Mouse (Mus musculus) lung, adult 2 months (tissue): Measurements from ENCODE around the gene Sobp. TPM values are rescaled to one million over a fixed set of nuclear protein-coding genes. Genes with fewer than 3 reads are reported as not detected.

Source experiments
- DNase-seq: peaks from one replicate; pipeline ENCODE4 v3.0.0; 2022
- H3K4me1 ChIP-seq: fragments of 200-500 bp; 2 replicates; pipeline ENCODE4 v1.6.1; 2011; ENCODE audit warnings: low read length; ENCODE audit not compliant: control insufficient read depth, insufficient read depth
- H3K4me3 ChIP-seq: fragments of 200-500 bp; replicated peaks from 2 replicates; pipeline ENCODE3; 2011; ENCODE audit warnings: low read depth, mild to moderate bottlenecking, control low read depth, low read length; ENCODE audit errors: extremely low read depth
- CTCF ChIP-seq: fragments of 200-500 bp; IDR thresholded peaks from 2 replicates; pipeline ENCODE4 v1.5.1; 2011; ENCODE audit warnings: mild to moderate bottlenecking, low read length, control low read depth; ENCODE audit not compliant: insufficient read depth
- POLR2A ChIP-seq: fragments of 200-500 bp; IDR thresholded peaks from 2 replicates; pipeline ENCODE4 v1.6.1; 2011; ENCODE audit warnings: low read depth, mild to moderate bottlenecking, control low read depth, low read length, borderline replicate concordance; ENCODE audit errors: extremely low read depth
- WGBS: fragments of 180-500 bp; shearing (Covaris S2); methylation state at CpG from one replicate; pipeline ENCODE4 v1.1.7; 2018; 5-methylcytosine and 5-hydroxymethylcytosine counted together
- polyA plus RNA-seq: library from polyadenylated mRNA; depleted of rRNA; stranded (reverse); fragments of >200 nt; gene quantifications from 2 replicates; pipeline ENCODE4 v1.2.3, GENCODE M21; 2012

Sobp gene
- polyA plus RNA-seq, 1 experiment = 1.2 TPM

GRCm38 (mm10) chr10:43164406-43164805 is 9.9 kb downstream of the Sobp start:
- 81% methylated on average over 2 of the region's 2 CpGs for WGBS
- Histone ChIP-seq H3K4me1 (no peaks in the 10 kb centered on the region), H3K4me3 (no peak overlapping the region)
- DNase-seq = no peak
- TF ChIP-seq CTCF = no peak
- no peak for TF ChIP-seq POLR2A

- no peak overlapping the region for H3K4me3 ChIP-seq
- no peak for DNase-seq
- 75% methylated on average over 12 of the region's 12 CpGs for WGBS
- H3K4me1 ChIP-seq = no peaks in the 10 kb centered on the region
- TF ChIP-seq POLR2A (no peak), CTCF (no peak)
Observed at GRCm38 (mm10) chr10:43162318-43162717, 12.0 kb downstream of the Sobp start.

- Histone ChIP-seq H3K4me1 (no peaks in the 10 kb centered on the region), H3K4me3 (no peak overlapping the region)
- TF ChIP-seq CTCF (no peak), POLR2A (no peak)
- no peak for DNase-seq
- 75% methylated on average over 5 of the region's 5 CpGs for WGBS
Observed at GRCm38 (mm10) chr10:43159333-43159732, 15.0 kb downstream of the Sobp start.

GRCm38 (mm10) chr10:43158917-43159316 is 15.4 kb downstream of the Sobp start:
- DNase-seq = no peak
- TF ChIP-seq POLR2A (no peak), CTCF (no peak)
- Histone ChIP-seq H3K4me3 (no peak overlapping the region), H3K4me1 (no peaks in the 10 kb centered on the region)
- WGBS = 75% methylated on average over 5 of the region's 5 CpGs

GRCm38 (mm10) chr10:43155046-43155560 is 19.2 kb downstream of the Sobp start:
- peak; percentile 11 for DNase-seq
- Histone ChIP-seq H3K4me1 (no peaks in the 10 kb centered on the region), H3K4me3 (no peak overlapping the region)
- WGBS = 20% methylated on average over 12 of the region's 12 CpGs
- TF ChIP-seq POLR2A (no peak), CTCF (no peak)

- WGBS = 69% methylated on average over 8 of the region's 8 CpGs
- Histone ChIP-seq H3K4me3 (no peak overlapping the region), H3K4me1 (no peaks in the 10 kb centered on the region)
- no peak for DNase-seq
- TF ChIP-seq CTCF = no peak
- no peak for TF ChIP-seq POLR2A
Observed at GRCm38 (mm10) chr10:43152643-43153042, 21.7 kb downstream of the Sobp start.

GRCm38 (mm10) chr10:43148456-43148855 is 25.9 kb downstream of the Sobp start:
- 74% methylated on average over 11 of the region's 11 CpGs for WGBS
- no peak overlapping the region for H3K4me3 ChIP-seq
- DNase-seq = no peak
- no peaks in the 10 kb centered on the region for H3K4me1 ChIP-seq
- no peak for TF ChIP-seq POLR2A
- no peak for TF ChIP-seq CTCF

- no peak for DNase-seq
- 54% methylated on average over 9 of the region's 9 CpGs for WGBS
- TF ChIP-seq POLR2A (no peak), CTCF (no peak)
- no peak overlapping the region for H3K4me3 ChIP-seq
- H3K4me1 ChIP-seq = no peaks in the 10 kb centered on the region
Observed at GRCm38 (mm10) chr10:43143173-43143572, 31.2 kb downstream of the Sobp start.

GRCm38 (mm10) chr10:43134027-43134426 is 40.3 kb downstream of the Sobp start:
- no peak for DNase-seq
- 87% methylated on average over 11 of the region's 11 CpGs for WGBS
- TF ChIP-seq CTCF = no peak
- no peaks in the 10 kb centered on the region for H3K4me1 ChIP-seq
- no peak overlapping the region for H3K4me3 ChIP-seq

- TF ChIP-seq POLR2A = no peak
- TF ChIP-seq CTCF = no peak
- H3K4me1 ChIP-seq = no peaks in the 10 kb centered on the region
- DNase-seq = no peak
- H3K4me3 ChIP-seq = no peak overlapping the region
- 63% methylated on average over 3 of the region's 3 CpGs for WGBS
Observed at GRCm38 (mm10) chr10:43128750-43129149, 45.6 kb downstream of the Sobp start.
